Mouse (Mus musculus): ENCODE data around the gene Gfi1. TPM values are rescaled to one million over a fixed set of nuclear protein-coding genes. Genes with fewer than 3 reads are reported as not detected.

The Gfi1 gene
- polyA plus RNA-seq, 1 experiment from 2014 or later, result 0.79 TPM

DNA sequence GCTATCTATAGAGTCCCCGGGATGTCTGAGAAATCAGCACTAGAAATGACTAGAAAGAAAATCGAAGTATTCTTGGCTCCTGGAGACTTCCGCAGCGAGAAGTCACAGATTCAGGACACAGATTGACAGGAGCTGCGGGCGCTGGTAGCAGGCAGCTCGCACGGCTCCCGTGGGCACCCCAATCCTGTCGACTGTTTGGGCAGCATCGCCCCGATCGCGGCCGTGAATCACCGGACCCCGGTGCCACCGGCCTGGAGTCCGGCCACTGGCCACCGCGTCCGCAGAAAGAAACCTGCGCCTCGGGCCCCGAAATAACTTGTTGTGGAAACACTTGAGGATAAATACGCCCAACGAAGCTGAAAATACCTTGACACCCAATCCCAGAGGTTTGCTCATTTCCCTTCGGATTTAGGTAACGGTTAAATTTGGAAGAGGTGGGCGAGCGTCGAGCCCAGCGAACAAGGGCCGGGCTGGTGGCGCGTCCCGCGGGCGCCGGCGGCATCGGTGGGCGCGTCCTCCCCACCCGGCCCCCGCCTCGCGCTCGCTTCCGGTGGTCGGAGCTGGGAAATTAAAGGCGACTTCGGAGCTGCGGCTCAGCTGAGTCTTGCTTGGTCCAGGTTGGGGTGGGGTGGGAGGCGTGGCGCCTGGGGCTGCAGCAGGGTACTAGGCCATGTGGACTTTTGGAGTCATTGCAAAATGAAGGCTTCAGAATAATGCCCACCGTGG lies 608 bp upstream of the Gfi1 start:
- DNase-seq (ENCODE audit: low spot score), result no peak
- Histone ChIP-seq H3K4me1 (ENCODE audit: control insufficient read depth, insufficient read depth, low read length) (peaks cover 25% of the 10 kb centered on the region), H3K27me3 (replicated peaks; ENCODE audit: control insufficient read depth, insufficient read depth, low read length) (peaks cover 94% of the 10 kb centered on the region), H3K36me3 (ENCODE audit: control insufficient read depth, insufficient read depth, low read length) (no peaks in the 10 kb centered on the region), H3K9me3 (ENCODE audit: control insufficient read depth, low read length) (no peaks in the 10 kb centered on the region), H3K9ac (ENCODE audit: low read depth, low read length) (peak overlapping the region; percentile 49; the same call in 1 of the 2 replicates), H3K4me2 (ENCODE audit: low read depth, low read length) (peak overlapping the region; percentile 51), H3K27ac (replicated peaks; ENCODE audit: low read depth, low read length) (no peak overlapping the region), H3K4me3 (ENCODE audit: low read depth, low read length) (peak overlapping the region; percentile 31)
- no peak for ATAC-seq (ENCODE audit: low read depth)
- WGBS, result under 1% methylated on average over 41 of the region's 57 CpGs

DNA sequence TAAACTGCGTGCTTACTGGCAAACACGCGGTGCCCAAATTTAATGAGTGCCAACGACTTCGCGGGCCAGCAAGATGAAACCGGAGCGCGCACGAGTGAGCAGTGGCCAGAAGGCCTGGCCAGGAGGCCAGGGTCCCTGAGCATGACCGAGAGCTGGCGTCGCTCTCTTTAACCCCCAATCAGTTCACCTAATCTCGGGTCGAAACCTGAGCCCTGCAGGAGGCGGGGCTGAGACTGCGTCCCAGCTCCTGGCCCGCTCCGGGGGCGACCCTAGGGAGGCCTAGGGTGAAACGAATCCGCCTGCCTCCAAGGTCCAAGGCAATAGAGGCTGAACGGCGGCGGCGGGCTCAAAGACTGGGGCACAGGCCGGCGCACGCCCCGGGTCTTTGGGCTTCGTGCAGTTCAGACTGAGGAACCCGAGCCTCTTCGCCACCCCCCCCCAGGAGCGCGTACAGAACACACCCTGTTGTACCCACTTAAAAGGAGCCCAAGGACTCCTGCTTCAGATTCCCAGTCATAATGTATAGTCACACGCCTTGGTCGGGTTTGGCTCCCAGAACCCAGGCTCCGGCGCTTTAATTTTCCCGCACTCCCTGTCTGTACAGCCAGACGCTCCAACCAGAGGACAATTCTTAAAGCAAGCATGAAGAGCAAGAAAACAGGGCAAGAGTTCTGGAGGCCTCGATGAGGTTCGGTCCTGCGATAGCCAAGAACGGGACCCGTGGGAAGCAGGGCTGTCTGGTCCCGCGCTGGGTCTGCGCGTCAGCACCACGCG lies 988 bp downstream of the Gfi1 start:
- Histone ChIP-seq H3K9me3 (ENCODE audit: control insufficient read depth, low read length) (no peaks in the 10 kb centered on the region), H3K9ac (ENCODE audit: low read depth, low read length) (no peak overlapping the region), H3K27me3 (replicated peaks; ENCODE audit: control insufficient read depth, insufficient read depth, low read length) (peaks cover 94% of the 10 kb centered on the region), H3K36me3 (ENCODE audit: control insufficient read depth, insufficient read depth, low read length) (no peaks in the 10 kb centered on the region), H3K27ac (replicated peaks; ENCODE audit: low read depth, low read length) (no peak overlapping the region), H3K4me1 (ENCODE audit: control insufficient read depth, insufficient read depth, low read length) (peaks cover 31% of the 10 kb centered on the region), H3K4me3 (ENCODE audit: low read depth, low read length) (peak overlapping the region; percentile 31), H3K4me2 (ENCODE audit: low read depth, low read length) (peak overlapping the region; percentile 51)
- DNase-seq (ENCODE audit: low spot score), result no peak
- no peak for ATAC-seq (ENCODE audit: low read depth)
- 0% methylated on average over 37 of the region's 52 CpGs for WGBS

DNA sequence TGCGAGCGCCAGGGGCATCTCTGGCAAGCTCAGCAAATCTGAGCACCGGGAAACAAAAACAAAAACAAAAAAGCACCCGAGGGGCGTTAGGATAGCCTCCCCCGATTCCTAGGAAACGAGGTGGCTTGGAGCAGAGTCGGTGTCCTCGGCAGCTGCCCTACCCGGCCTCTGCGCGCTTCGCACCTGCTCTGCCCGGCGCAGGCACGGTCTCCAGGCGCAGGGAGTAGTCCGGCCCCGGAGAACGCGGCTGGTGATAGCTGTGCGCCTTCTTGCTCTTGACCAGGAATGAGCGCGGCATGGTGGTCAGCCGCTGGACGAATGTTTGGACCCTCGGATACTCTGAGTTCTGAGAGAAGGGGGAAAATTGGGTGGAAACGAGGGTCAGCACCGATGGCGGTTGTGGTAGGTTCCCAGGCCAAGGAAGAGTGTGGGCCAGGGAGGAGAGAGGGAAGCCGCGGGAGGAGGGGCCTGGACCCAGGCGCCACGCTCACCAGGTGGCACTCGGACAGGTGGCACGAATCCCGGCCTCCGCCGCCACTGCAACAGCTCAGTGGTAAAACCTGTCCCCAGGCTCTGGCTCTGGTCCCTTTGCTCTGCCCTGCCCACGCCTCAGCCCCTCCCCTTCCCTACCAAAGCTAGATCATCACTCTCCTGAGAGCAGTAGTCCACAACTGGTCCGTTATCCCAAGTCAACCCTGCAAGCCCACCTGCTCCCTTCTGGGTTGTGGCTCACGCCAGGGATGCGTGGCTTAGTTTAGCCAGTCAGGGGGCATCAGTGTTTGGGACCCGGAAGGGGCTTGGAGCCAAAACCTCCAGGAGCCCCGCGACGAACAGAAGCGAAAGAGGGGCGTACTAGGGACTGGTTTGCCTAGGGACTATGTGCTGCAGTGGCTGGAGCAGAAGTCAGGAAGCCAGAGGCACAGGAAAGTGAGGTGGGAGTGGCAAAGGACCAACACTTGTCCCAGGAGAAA lies 2.0 kb downstream of the Gfi1 start:
- DNase-seq (ENCODE audit: low spot score) (no peak), ATAC-seq (ENCODE audit: low read depth) (no peak; the same call in 1 of the 2 replicates)
- Histone ChIP-seq H3K4me3 (ENCODE audit: low read depth, low read length) (peak overlapping the region; percentile 31), H3K9ac (ENCODE audit: low read depth, low read length) (no peak overlapping the region), H3K9me3 (ENCODE audit: control insufficient read depth, low read length) (no peaks in the 10 kb centered on the region), H3K27me3 (replicated peaks; ENCODE audit: control insufficient read depth, insufficient read depth, low read length) (peaks cover 100% of the 10 kb centered on the region), H3K36me3 (ENCODE audit: control insufficient read depth, insufficient read depth, low read length) (no peaks in the 10 kb centered on the region), H3K27ac (replicated peaks; ENCODE audit: low read depth, low read length) (no peak overlapping the region), H3K4me2 (ENCODE audit: low read depth, low read length) (peak overlapping the region; percentile 51), H3K4me1 (ENCODE audit: control insufficient read depth, insufficient read depth, low read length) (peaks cover 31% of the 10 kb centered on the region)
- WGBS, result under 1% methylated on average over 42 of the region's 49 CpGs

DNA sequence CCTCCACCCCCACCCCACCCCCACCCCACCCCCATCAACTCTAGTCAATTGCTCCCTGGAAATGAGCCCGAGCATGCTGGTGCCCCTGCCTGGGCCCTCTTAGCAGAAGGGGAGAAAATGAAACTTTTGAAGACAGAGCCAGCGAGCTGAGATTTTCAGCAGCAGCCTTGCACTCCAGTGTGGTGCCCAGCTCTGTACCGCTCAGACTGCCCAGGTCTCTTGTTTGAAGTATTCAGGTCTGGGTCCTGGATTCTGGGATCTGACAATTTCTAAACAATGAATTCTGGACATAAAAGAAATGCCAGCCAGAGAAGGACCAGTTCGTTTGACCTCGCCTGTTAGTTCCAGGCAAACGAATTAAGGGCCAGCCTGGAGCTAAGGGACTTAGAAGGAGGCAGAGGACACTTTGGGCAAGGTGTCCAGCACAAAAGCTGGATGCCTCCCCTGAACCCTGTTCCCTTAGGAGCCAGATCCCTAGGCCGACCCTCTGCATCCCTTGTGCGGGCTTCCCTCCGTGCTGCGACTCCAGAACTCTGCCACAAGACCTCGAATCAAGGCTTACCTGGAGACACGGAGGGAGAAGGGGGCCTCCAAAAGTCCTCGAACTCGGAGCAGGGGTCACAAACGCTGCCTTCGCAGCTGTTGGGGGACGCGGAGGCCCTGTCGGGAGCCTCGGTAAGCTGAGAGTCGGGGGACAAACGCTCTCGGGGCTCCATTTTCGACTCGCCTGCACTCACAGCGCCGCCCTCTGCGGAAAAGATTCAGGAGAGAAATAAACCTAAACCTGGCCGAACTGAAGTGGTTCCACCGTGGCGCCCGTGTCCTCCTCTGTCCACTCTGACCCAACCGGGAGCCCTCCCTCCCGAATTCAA lies 2.9 kb downstream of the Gfi1 start:
- peaks cover 31% of the 10 kb centered on the region for H3K4me1 ChIP-seq (ENCODE audit: control insufficient read depth, insufficient read depth, low read length)
- no peaks in the 10 kb centered on the region for H3K36me3 ChIP-seq (ENCODE audit: control insufficient read depth, insufficient read depth, low read length)
- no peak overlapping the region for H3K27ac ChIP-seq (replicated peaks; ENCODE audit: low read depth, low read length)
- no peak for ATAC-seq (ENCODE audit: low read depth)
- no peak overlapping the region for H3K9ac ChIP-seq (ENCODE audit: low read depth, low read length)
- no peaks in the 10 kb centered on the region for H3K9me3 ChIP-seq (ENCODE audit: control insufficient read depth, low read length)
- peak overlapping the region; percentile 51 for H3K4me2 ChIP-seq (ENCODE audit: low read depth, low read length)
- H3K4me3 ChIP-seq (ENCODE audit: low read depth, low read length), result peak overlapping the region; percentile 31
- 1% methylated on average over 33 of the region's 34 CpGs for WGBS
- DNase-seq (ENCODE audit: low spot score), result no peak
- H3K27me3 ChIP-seq (replicated peaks; ENCODE audit: control insufficient read depth, insufficient read depth, low read length), result peaks cover 99% of the 10 kb centered on the region

DNA sequence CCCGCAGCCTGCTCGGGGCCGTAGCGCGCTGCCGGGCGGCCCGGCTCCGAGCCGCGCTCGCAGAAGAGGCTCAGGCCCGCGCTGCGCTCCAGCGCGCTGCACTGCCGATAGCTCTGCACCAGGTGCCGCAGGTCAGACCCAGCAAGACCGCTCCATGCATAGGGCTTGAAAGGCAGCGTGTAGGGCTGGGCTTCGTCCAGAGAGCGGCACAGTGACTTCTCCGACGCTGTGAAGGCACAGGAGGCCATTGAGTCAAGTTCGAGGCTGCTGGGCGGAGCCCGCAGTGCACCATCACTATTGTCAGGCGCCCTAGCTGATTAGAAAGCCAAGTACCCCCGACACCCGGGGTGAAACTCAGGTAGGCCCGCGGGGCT lies 4.2 kb downstream of the Gfi1 start:
- peak overlapping the region; percentile 40 for H3K4me3 ChIP-seq (ENCODE audit: low read depth, low read length)
- peaks cover 31% of the 10 kb centered on the region for H3K4me1 ChIP-seq (ENCODE audit: control insufficient read depth, insufficient read depth, low read length)
- H3K9me3 ChIP-seq (ENCODE audit: control insufficient read depth, low read length), result no peaks in the 10 kb centered on the region
- H3K4me2 ChIP-seq (ENCODE audit: low read depth, low read length), result peak overlapping the region; percentile 60
- H3K9ac ChIP-seq (ENCODE audit: low read depth, low read length), result peak overlapping the region; percentile 40; the same call in 1 of the 2 replicates
- no peak overlapping the region for H3K27ac ChIP-seq (replicated peaks; ENCODE audit: low read depth, low read length)
- ATAC-seq (ENCODE audit: low read depth) (no peak), DNase-seq (ENCODE audit: low spot score) (no peak)
- no peaks in the 10 kb centered on the region for H3K36me3 ChIP-seq (ENCODE audit: control insufficient read depth, insufficient read depth, low read length)
- H3K27me3 ChIP-seq (replicated peaks; ENCODE audit: control insufficient read depth, insufficient read depth, low read length), result peaks cover 99% of the 10 kb centered on the region
- under 1% methylated on average over 31 of the region's 33 CpGs for WGBS

DNA sequence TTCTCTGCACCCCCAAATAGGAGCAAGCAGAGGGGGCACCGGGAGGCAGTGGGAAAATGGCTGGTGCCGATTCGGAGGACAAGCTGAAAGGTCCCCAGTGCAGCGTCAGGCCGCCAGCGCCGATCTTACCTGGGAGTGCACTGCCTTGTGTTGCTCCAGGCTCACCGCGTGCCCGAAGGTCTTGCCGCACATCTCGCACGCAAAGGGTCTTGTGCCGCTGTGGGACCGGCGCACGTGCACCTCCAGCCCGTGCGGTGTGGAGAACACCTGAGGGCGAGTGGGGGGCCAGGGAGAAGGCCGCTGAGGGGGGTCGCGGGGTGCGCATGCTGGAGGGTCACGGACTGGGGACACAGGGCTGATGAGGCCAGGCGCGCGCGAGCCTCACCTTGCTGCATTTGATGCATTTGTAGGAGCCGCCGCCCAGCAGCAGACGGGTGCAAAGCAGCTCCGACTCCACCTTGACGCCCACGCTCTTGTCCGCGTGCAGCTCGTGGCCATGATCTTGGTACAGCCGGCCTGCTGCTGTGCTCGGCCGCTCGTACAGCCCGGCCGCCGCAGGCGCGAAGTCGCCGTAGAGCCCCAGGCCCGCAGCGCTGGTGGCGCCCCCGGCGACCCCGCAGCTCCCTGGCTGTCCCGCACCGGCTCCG lies 4.7 kb downstream of the Gfi1 start:
- H3K27me3 ChIP-seq (replicated peaks; ENCODE audit: control insufficient read depth, insufficient read depth, low read length), result peaks cover 99% of the 10 kb centered on the region
- ATAC-seq (ENCODE audit: low read depth) (no peak), DNase-seq (ENCODE audit: low spot score) (no peak)
- 1% methylated on average over 21 of the region's 58 CpGs for WGBS
- peak overlapping the region; percentile 60 for H3K4me2 ChIP-seq (ENCODE audit: low read depth, low read length)
- peaks cover 27% of the 10 kb centered on the region for H3K4me1 ChIP-seq (ENCODE audit: control insufficient read depth, insufficient read depth, low read length)
- H3K36me3 ChIP-seq (ENCODE audit: control insufficient read depth, insufficient read depth, low read length), result no peaks in the 10 kb centered on the region
- peak overlapping the region; percentile 40 for H3K4me3 ChIP-seq (ENCODE audit: low read depth, low read length)
- H3K27ac ChIP-seq (replicated peaks; ENCODE audit: low read depth, low read length), result no peak overlapping the region
- peak overlapping the region; percentile 40; the same call in 1 of the 2 replicates for H3K9ac ChIP-seq (ENCODE audit: low read depth, low read length)
- no peaks in the 10 kb centered on the region for H3K9me3 ChIP-seq (ENCODE audit: control insufficient read depth, low read length)

DNA sequence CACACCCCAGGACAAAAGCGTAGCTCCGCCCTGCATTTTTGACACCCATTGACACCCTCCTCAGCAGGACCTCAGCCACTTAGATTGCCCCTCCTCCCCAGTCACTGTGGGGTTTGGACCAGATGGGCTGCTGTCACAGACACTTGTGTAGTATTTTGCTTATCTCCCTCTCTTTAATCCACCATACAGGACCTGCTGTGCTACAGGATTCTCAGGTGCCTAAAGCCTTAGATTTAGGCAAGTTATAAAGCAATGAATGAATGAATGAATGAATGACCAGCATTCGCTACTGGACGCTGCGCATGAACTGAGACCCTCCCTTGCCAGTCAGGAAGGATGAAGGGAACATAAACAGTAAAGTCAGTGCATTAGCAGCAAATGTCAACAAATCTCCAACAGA lies 5.3 kb downstream of the Gfi1 start:
- Histone ChIP-seq H3K27me3 (replicated peaks; ENCODE audit: control insufficient read depth, insufficient read depth, low read length) (peaks cover 93% of the 10 kb centered on the region), H3K36me3 (ENCODE audit: control insufficient read depth, insufficient read depth, low read length) (no peaks in the 10 kb centered on the region), H3K4me3 (ENCODE audit: low read depth, low read length) (no peak overlapping the region), H3K9ac (ENCODE audit: low read depth, low read length) (no peak overlapping the region), H3K27ac (replicated peaks; ENCODE audit: low read depth, low read length) (no peak overlapping the region), H3K9me3 (ENCODE audit: control insufficient read depth, low read length) (no peaks in the 10 kb centered on the region), H3K4me1 (ENCODE audit: control insufficient read depth, insufficient read depth, low read length) (peaks cover 21% of the 10 kb centered on the region), H3K4me2 (ENCODE audit: low read depth, low read length) (no peak overlapping the region)
- ATAC-seq (ENCODE audit: low read depth) (no peak), DNase-seq (ENCODE audit: low spot score) (no peak)
- 6% methylated on average over 5 of the region's 5 CpGs for WGBS

All from embryonic facial prominence, embryonic 14.5 days (tissue).